Mouse (Mus musculus): ENCODE results near the gene Soat2.
"Not testable (repeated sequence)": the region's sequence is repeated elsewhere in the genome, so short reads cannot be mapped to it uniquely, and the experiment has no call there.

Soat2 gene

DNA sequence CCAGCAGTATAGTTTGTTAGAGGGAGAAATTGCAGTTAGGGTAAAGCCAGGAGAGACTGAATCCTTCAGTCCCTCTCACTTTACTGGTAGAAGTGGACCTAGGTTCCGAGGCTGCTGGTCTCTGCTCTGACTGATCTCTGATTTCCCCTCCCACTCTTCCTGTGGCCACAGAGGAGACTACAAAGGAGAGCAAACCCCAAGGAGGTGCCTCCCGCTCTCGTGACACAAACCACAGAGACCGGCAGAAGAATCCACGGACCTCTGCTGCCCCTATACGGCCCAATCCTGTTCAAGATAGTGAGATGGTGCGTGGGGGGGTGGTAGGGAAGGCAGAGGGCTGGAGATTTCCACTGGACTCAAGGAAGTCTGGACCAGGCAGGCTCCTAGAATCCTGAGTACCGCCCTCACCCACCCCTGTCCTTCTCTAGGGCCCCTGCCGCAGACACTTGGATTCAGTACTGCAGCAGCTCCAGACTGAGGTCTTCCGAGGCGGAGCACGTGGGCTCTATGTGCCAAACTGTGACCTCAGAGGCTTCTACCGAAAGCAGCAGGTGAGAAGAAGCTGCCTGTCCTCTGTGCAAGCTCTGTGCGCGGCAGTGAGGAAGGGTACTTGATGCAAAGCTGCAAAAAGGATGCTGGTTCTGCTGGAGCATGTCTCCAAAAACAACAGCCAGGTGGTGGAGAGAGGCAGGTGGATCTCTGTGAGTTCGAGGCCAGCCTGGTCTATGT lies 2.5 kb upstream of the Soat2 start:
- TF ChIP-seq NANOG (IDR thresholded peaks at IDR 0.05; ENCODE audit: borderline replicate concordance, low read length) (no peak), CTCF (conservative IDR thresholded peaks at IDR 0.05; ENCODE audit: low read length) (no peak), POU5F1 (IDR thresholded peaks at IDR 0.05; ENCODE audit: borderline replicate concordance, low read length) (no peak)
- no peaks in the 10 kb centered on the region for H3K9me3 ChIP-seq (ENCODE audit: low read length)
- no peak overlapping the region for H3K4me3 ChIP-seq (replicated peaks; ENCODE audit: low read length)
- no peaks in the 10 kb centered on the region for H3K36me3 ChIP-seq (ENCODE audit: insufficient read depth, low read length)
- peaks cover 52% of the 10 kb centered on the region for H3K4me1 ChIP-seq (replicated peaks; ENCODE audit: low read depth, low read length)
- H3K27me3 ChIP-seq (ENCODE audit: insufficient read depth, low read length) = peaks cover 52% of the 10 kb centered on the region

GRCm38 (mm10) chr15:102149561-102149960 lies 765 bp upstream of the Soat2 start:
- TF ChIP-seq POU5F1 (IDR thresholded peaks at IDR 0.05; ENCODE audit: borderline replicate concordance, low read length) (no peak), CTCF (conservative IDR thresholded peaks at IDR 0.05; ENCODE audit: low read length) (no peak), NANOG (IDR thresholded peaks at IDR 0.05; ENCODE audit: borderline replicate concordance, low read length) (no peak)
- peaks cover 36% of the 10 kb centered on the region for H3K27me3 ChIP-seq (ENCODE audit: insufficient read depth, low read length)
- peaks cover 50% of the 10 kb centered on the region for H3K4me1 ChIP-seq (replicated peaks; ENCODE audit: low read depth, low read length)
- no peaks in the 10 kb centered on the region for H3K9me3 ChIP-seq (ENCODE audit: low read length)
- H3K4me3 ChIP-seq (replicated peaks; ENCODE audit: low read length) = no peak overlapping the region
- H3K36me3 ChIP-seq (ENCODE audit: insufficient read depth, low read length) = no peaks in the 10 kb centered on the region

DNA sequence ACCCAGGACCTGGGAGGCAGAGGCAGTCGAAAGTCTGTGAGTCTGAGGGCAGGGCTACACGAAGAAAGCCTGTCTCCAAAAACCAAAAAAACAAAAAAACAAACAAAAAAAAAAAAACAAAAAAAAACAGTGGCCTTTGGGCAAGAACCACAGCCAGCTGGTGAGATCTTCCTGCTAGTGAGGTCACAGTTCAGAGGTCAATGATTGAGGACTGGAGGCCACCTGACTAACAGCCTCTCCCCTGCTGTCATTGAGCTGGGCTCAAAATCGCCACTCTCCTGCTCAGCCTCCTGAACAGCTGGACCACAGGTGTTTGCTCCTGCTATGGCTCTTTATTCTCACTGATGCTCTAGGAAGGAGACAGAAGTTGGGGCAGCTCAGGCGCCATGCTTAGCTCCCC lies 2.3 kb downstream of the Soat2 start:
- Histone ChIP-seq H3K9me3 (ENCODE audit: low read length) (no peaks in the 10 kb centered on the region), H3K4me3 (replicated peaks; ENCODE audit: low read length) (no peak overlapping the region), H3K27me3 (ENCODE audit: insufficient read depth, low read length) (peaks cover 18% of the 10 kb centered on the region), H3K36me3 (ENCODE audit: insufficient read depth, low read length) (no peaks in the 10 kb centered on the region), H3K4me1 (replicated peaks; ENCODE audit: low read depth, low read length) (peaks cover 59% of the 10 kb centered on the region)
- no peak for TF ChIP-seq NANOG (IDR thresholded peaks at IDR 0.05; ENCODE audit: borderline replicate concordance, low read length)
- TF ChIP-seq CTCF (conservative IDR thresholded peaks at IDR 0.05; ENCODE audit: low read length) = no peak
- TF ChIP-seq POU5F1 (IDR thresholded peaks at IDR 0.05; ENCODE audit: borderline replicate concordance, low read length) = no peak

- not testable (repeated sequence) for H3K36me3 ChIP-seq (ENCODE audit: insufficient read depth, low read length); H3K27me3 ChIP-seq (ENCODE audit: insufficient read depth, low read length); H3K4me3 ChIP-seq (replicated peaks; ENCODE audit: low read length); H3K9me3 ChIP-seq (ENCODE audit: low read length)
- TF ChIP-seq CTCF (conservative IDR thresholded peaks at IDR 0.05; ENCODE audit: low read length) = peak; percentile 52
- peaks cover 67% of the 10 kb centered on the region for H3K4me1 ChIP-seq (replicated peaks; ENCODE audit: low read depth, low read length)
These were observed 4.7 kb downstream of the Soat2 start for GRCm38 (mm10) chr15:102155006-102155405.

- H3K4me1 ChIP-seq (replicated peaks; ENCODE audit: low read depth, low read length) = peaks cover 71% of the 10 kb centered on the region
- no peaks in the 10 kb centered on the region for H3K9me3 ChIP-seq (ENCODE audit: low read length)
- no peaks in the 10 kb centered on the region for H3K36me3 ChIP-seq (ENCODE audit: insufficient read depth, low read length)
- TF ChIP-seq POU5F1 (IDR thresholded peaks at IDR 0.05; ENCODE audit: borderline replicate concordance, low read length) (no peak), NANOG (IDR thresholded peaks at IDR 0.05; ENCODE audit: borderline replicate concordance, low read length) (no peak)
- peaks cover 2% of the 10 kb centered on the region; the same call in 1 of the 2 replicates for H3K27me3 ChIP-seq (ENCODE audit: insufficient read depth, low read length)
- H3K4me3 ChIP-seq (replicated peaks; ENCODE audit: low read length) = peak overlapping the region; percentile 61
These were observed 6.5 kb downstream of the Soat2 start for GRCm38 (mm10) chr15:102156836-102157235.

GRCm38 (mm10) chr15:102160415-102161060 lies 10.2 kb downstream of the Soat2 start:
- Histone ChIP-seq H3K4me3 (replicated peaks; ENCODE audit: low read length) (peak overlapping the region; percentile 71), H3K4me1 (replicated peaks; ENCODE audit: low read depth, low read length) (peaks cover 67% of the 10 kb centered on the region), H3K27me3 (ENCODE audit: insufficient read depth, low read length) (peaks cover 4% of the 10 kb centered on the region), H3K36me3 (ENCODE audit: insufficient read depth, low read length) (no peaks in the 10 kb centered on the region), H3K9me3 (ENCODE audit: low read length) (no peaks in the 10 kb centered on the region)
- TF ChIP-seq POU5F1 (IDR thresholded peaks at IDR 0.05; ENCODE audit: borderline replicate concordance, low read length) (no peak), CTCF (conservative IDR thresholded peaks at IDR 0.05; ENCODE audit: low read length) (no peak), NANOG (IDR thresholded peaks at IDR 0.05; ENCODE audit: borderline replicate concordance, low read length) (no peak)

GRCm38 (mm10) chr15:102163900-102164693 lies 13.8 kb downstream of the Soat2 start:
- peaks cover 4% of the 10 kb centered on the region for H3K27me3 ChIP-seq (ENCODE audit: insufficient read depth, low read length)
- H3K4me1 ChIP-seq (replicated peaks; ENCODE audit: low read depth, low read length) = peaks cover 41% of the 10 kb centered on the region
- no peaks in the 10 kb centered on the region for H3K9me3 ChIP-seq (ENCODE audit: low read length)
- TF ChIP-seq CTCF (conservative IDR thresholded peaks at IDR 0.05; ENCODE audit: low read length) (peak; percentile 54), POU5F1 (IDR thresholded peaks at IDR 0.05; ENCODE audit: borderline replicate concordance, low read length) (no peak)
- no peak overlapping the region for H3K4me3 ChIP-seq (replicated peaks; ENCODE audit: low read length)
- H3K36me3 ChIP-seq (ENCODE audit: insufficient read depth, low read length) = no peaks in the 10 kb centered on the region

- peaks cover 4% of the 10 kb centered on the region for H3K27me3 ChIP-seq (ENCODE audit: insufficient read depth, low read length)
- H3K4me3 ChIP-seq (replicated peaks; ENCODE audit: low read length) = no peak overlapping the region
- TF ChIP-seq NANOG (IDR thresholded peaks at IDR 0.05; ENCODE audit: borderline replicate concordance, low read length) (no peak), CTCF (conservative IDR thresholded peaks at IDR 0.05; ENCODE audit: low read length) (no peak), POU5F1 (IDR thresholded peaks at IDR 0.05; ENCODE audit: borderline replicate concordance, low read length) (no peak)
These were observed 15.3 kb downstream of the Soat2 start for GRCm38 (mm10) chr15:102165468-102166100.

More at GRCm38 (mm10) chr15:102165468-102166100, 15.3 kb downstream of the Soat2 start:
- Histone ChIP-seq H3K36me3 (ENCODE audit: insufficient read depth, low read length) (peaks cover 4% of the 10 kb centered on the region), H3K9me3 (ENCODE audit: low read length) (no peaks in the 10 kb centered on the region), H3K4me1 (replicated peaks; ENCODE audit: low read depth, low read length) (peaks cover 34% of the 10 kb centered on the region)
